Mouse (Mus musculus) kidney, adult 11 months (tissue): ENCODE results near the gene Samt3.

Source experiments
- DNase-seq: peaks from one replicate; pipeline ENCODE4 v3.0.0; 2022

Gene Samt3

DNA sequence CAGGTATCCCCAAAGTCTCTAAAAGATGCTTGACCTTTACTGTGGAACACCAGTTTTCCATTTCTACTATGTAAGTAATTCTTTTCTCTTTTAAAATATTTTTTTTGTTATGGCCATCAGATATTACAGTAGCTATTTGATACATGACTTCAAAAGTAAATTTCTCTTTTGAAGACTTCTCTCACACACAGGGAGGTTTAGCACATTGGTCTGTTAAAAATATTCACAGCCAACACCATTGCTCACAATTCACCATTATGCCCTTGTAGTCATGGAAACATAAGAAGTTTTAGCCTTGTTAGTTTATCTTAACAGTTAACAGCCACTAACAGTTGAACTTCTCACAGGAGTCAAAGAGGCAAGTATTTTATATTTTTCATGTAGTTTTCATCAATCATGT, at the start of gene Samt3:
Gene Samt3 (plus strand): TSS at position 301 of the 400 bp plus-strand sequence.
- DNase-seq, result no peak

DNA sequence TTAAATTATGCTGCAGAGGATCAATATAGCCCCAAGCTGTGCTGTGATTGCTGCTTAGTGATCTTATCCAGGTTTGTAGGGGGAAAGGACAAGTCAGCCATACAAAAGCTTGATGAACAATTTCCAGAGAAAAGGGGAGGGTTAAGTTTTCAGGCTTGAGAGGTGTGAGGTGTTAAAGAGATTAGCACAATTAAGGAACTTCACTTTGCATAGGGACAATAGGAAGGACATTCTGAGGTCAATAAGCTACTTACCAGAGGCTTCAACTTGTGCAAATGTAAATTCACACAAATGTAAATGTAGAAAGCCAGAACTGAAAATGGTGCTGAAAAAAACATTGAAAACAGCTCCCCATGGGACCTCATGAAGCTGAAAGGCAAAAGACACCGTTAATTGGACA, 27.4 kb upstream of the Samt3 start:
- DNase-seq, result no peak

GRCm38 (mm10) chrX:86088672-86089071, 44.7 kb downstream of the Samt3 start:
- no peak for DNase-seq
